ENCODE assay signal across 12 mouse cellular contexts in the genomic region with DNA sequence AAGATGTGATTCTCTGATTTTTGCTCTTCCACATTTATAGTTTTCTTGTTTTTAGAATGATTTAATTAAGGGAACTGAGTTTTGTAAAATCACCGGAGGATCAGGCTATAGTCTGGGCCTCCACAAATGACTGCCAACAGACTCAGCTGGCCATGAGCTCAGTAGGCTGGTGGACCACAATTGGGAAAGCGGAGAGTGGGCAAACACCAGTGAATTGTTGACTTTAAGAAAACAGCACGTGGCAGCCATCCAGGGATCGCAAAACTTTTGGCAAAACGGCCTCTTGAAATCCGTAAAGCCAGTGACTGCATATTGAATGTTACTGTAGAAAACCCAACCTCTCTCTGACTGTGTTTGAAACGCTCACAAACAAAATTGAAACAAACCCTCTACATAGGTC.
DNase-seq lines count a peak whose midpoint lies in the region; ATAC-seq and TF ChIP-seq lines count a peak whose summit lies in the region.
"Had no signal": no experiment of that assay in that cellular context is flagged by ENCODE, and none has a peak within 500 bp of the region (broad histone marks: within the 10 kb centered on the region; RNA-seq: fewer than 3 reads in every experiment).

No protein-coding gene starts in this region.

- no peak overlapping the region for H3K27ac ChIP-seq in hindbrain, embryonic 16.5 days (ENCODE audit: low read depth, low read length)
- no peak overlapping the region for H3K27ac ChIP-seq in hindbrain, embryonic 12.5 days
- H3K27ac ChIP-seq in lung, postnatal 0 days (ENCODE audit: low read length): no peak overlapping the region
- no peak overlapping the region for H3K27ac ChIP-seq in intestine, embryonic 15.5 days
- no peak overlapping the region for H3K27ac ChIP-seq in kidney, embryonic 14.5 days (ENCODE audit: low read depth, low read length)
- H3K27ac ChIP-seq: midbrain, embryonic 12.5 days had no signal

- H3K4me1 ChIP-seq in hindbrain, embryonic 16.5 days (ENCODE audit: control insufficient read depth, insufficient read depth, low read depth, low read length): no peaks in the 10 kb centered on the region
- H3K4me1 ChIP-seq in hindbrain, embryonic 12.5 days: no peaks in the 10 kb centered on the region; the same call in 1 of the 2 replicates
- no peaks in the 10 kb centered on the region for H3K4me1 ChIP-seq in lung, postnatal 0 days (ENCODE audit: insufficient read depth, low read depth, low read length)
- H3K4me1 ChIP-seq in intestine, embryonic 15.5 days (replicated peaks): no peaks in the 10 kb centered on the region; the same call in 1 of the 2 replicates
- H3K4me1 ChIP-seq in kidney, embryonic 14.5 days (ENCODE audit: control insufficient read depth, insufficient read depth, low read length): no peaks in the 10 kb centered on the region
- H3K4me1 ChIP-seq: midbrain, embryonic 12.5 days had no signal

- peak; percentile 68; the same call in 1 of the 2 replicates for ATAC-seq in hindbrain, embryonic 16.5 days
- no peak for ATAC-seq in hindbrain, embryonic 12.5 days (ENCODE audit: low FRiP score)
- peak; percentile 62 for ATAC-seq in lung, postnatal 0 days
- no peak for ATAC-seq in intestine, embryonic 15.5 days
- ATAC-seq in kidney, embryonic 14.5 days (ENCODE audit: low FRiP score, low TSS enrichment): no peak
- ATAC-seq: forebrain, embryonic 14.5 days had no signal

- peaks cover 5% of the 10 kb centered on the region; the same call in 1 of the 2 replicates for H3K9me3 ChIP-seq in hindbrain, embryonic 16.5 days (ENCODE audit: control insufficient read depth, low read length)
- H3K9me3 ChIP-seq in hindbrain, embryonic 12.5 days (replicated peaks): no peaks in the 10 kb centered on the region
- H3K9me3 ChIP-seq in lung, postnatal 0 days (ENCODE audit: low read length): no peaks in the 10 kb centered on the region
- H3K9me3 ChIP-seq in intestine, embryonic 15.5 days: no peaks in the 10 kb centered on the region
- H3K9me3 ChIP-seq in kidney, embryonic 14.5 days (ENCODE audit: control insufficient read depth, low read length): no peaks in the 10 kb centered on the region
- H3K9me3 ChIP-seq: G1E; midbrain, embryonic 12.5 days had no signal

- TF ChIP-seq CTCF in brain, embryonic 14.5 days (IDR thresholded peaks at IDR 0.05; ENCODE audit: borderline replicate concordance, extremely low read depth, insufficient read depth, insufficient read length): no peak
- no peak for TF ChIP-seq CTCF in lung, postnatal 0 days (IDR thresholded peaks at IDR 0.05)

- no peak overlapping the region for H3K9ac ChIP-seq in hindbrain, embryonic 16.5 days (ENCODE audit: low read depth, low read length)
- no peak overlapping the region for H3K9ac ChIP-seq in hindbrain, embryonic 12.5 days
- H3K9ac ChIP-seq in lung, postnatal 0 days (replicated peaks; ENCODE audit: low read depth): no peak overlapping the region
- no peak overlapping the region for H3K9ac ChIP-seq in intestine, embryonic 15.5 days
- no peak overlapping the region for H3K9ac ChIP-seq in kidney, embryonic 14.5 days (ENCODE audit: low read depth, low read length)
- H3K9ac ChIP-seq: midbrain, embryonic 12.5 days had no signal

- H3K4me3 ChIP-seq in hindbrain, embryonic 16.5 days (ENCODE audit: low read length): no peak overlapping the region
- no peak overlapping the region for H3K4me3 ChIP-seq in hindbrain, embryonic 12.5 days
- no peak overlapping the region for H3K4me3 ChIP-seq in lung, postnatal 0 days (ENCODE audit: low read depth, low read length)
- H3K4me3 ChIP-seq in intestine, embryonic 15.5 days (replicated peaks): no peak overlapping the region
- H3K4me3 ChIP-seq in kidney, embryonic 14.5 days (ENCODE audit: low read length): no peak overlapping the region
- H3K4me3 ChIP-seq: midbrain, embryonic 12.5 days had no signal

- H3K36me3 ChIP-seq in hindbrain, embryonic 16.5 days (ENCODE audit: control insufficient read depth, insufficient read depth, low read length): no peaks in the 10 kb centered on the region
- H3K36me3 ChIP-seq in hindbrain, embryonic 12.5 days: no peaks in the 10 kb centered on the region
- H3K36me3 ChIP-seq in lung, postnatal 0 days (ENCODE audit: insufficient read depth, low read length): no peaks in the 10 kb centered on the region
- H3K36me3 ChIP-seq in intestine, embryonic 15.5 days: no peaks in the 10 kb centered on the region
- H3K36me3 ChIP-seq in kidney, embryonic 14.5 days (ENCODE audit: control insufficient read depth, insufficient read depth, low read length): no peaks in the 10 kb centered on the region
- H3K36me3 ChIP-seq: G1E; midbrain, embryonic 12.5 days had no signal

- DNase-seq in adrenal gland, adult 2 months: peak; percentile 28
- no peak for DNase-seq in adrenal gland, postnatal 25 days
- DNase-seq in brain, embryonic 14.5 days (ENCODE audit: low read depth): peak; percentile 27
- peak; percentile 66 for DNase-seq in lung, postnatal 0 days (ENCODE audit: low spot score)
- DNase-seq: thymus, postnatal 14 days had no signal

- no peaks in the 10 kb centered on the region for H3K27me3 ChIP-seq in hindbrain, embryonic 16.5 days (replicated peaks; ENCODE audit: control insufficient read depth, insufficient read depth, low read length)
- H3K27me3 ChIP-seq in hindbrain, embryonic 12.5 days: no peaks in the 10 kb centered on the region
- no peaks in the 10 kb centered on the region for H3K27me3 ChIP-seq in lung, postnatal 0 days (replicated peaks; ENCODE audit: insufficient read depth, low read length)
- no peaks in the 10 kb centered on the region for H3K27me3 ChIP-seq in intestine, embryonic 15.5 days (replicated peaks)
- H3K27me3 ChIP-seq in kidney, embryonic 14.5 days (ENCODE audit: control insufficient read depth, insufficient read depth, low read length): no peaks in the 10 kb centered on the region
- H3K27me3 ChIP-seq: midbrain, embryonic 12.5 days had no signal

- 61% methylated on average over 7 of the region's 7 CpGs for WGBS in hindbrain, embryonic 16.5 days
- WGBS in hindbrain, embryonic 12.5 days: 84% methylated on average over 7 of the region's 7 CpGs
- 25% methylated on average over 7 of the region's 7 CpGs for WGBS in lung, postnatal 0 days
- WGBS in intestine, embryonic 15.5 days: 49% methylated on average over 7 of the region's 7 CpGs
- WGBS in kidney, embryonic 14.5 days: 56% methylated on average over 7 of the region's 7 CpGs

- no peak for TF ChIP-seq EP300 in lung, postnatal 0 days (IDR thresholded peaks at IDR 0.05)

- H3K4me2 ChIP-seq in hindbrain, embryonic 16.5 days (ENCODE audit: low read length): no peak overlapping the region
- H3K4me2 ChIP-seq in hindbrain, embryonic 12.5 days (replicated peaks): no peak overlapping the region
- no peak overlapping the region for H3K4me2 ChIP-seq in lung, postnatal 0 days (replicated peaks; ENCODE audit: low read depth, low read length)
- H3K4me2 ChIP-seq in intestine, embryonic 15.5 days (replicated peaks): no peak overlapping the region
- no peak overlapping the region for H3K4me2 ChIP-seq in kidney, embryonic 14.5 days (replicated peaks; ENCODE audit: low read depth, low read length)
- H3K4me2 ChIP-seq: midbrain, embryonic 12.5 days had no signal

- TF ChIP-seq POLR2A in brain, embryonic 14.5 days (IDR thresholded peaks at IDR 0.05; ENCODE audit: borderline replicate concordance, extremely low read depth, insufficient read depth, insufficient read length, poor library complexity, severe bottlenecking): no peak

Comparison
In these comparisons a context has a peak if more than half of its experiments do, and no peak if none do; other contexts are left out.
1. ATAC-seq: peak in hindbrain, embryonic 16.5 days (single experiment) and lung, postnatal 0 days (single experiment); none in hindbrain, embryonic 12.5 days (single experiment), intestine, embryonic 15.5 days (single experiment) and kidney, embryonic 14.5 days (single experiment).